ENCODE assay signal across 8 mouse cellular contexts in genomic region chr13:101509946-101510345, GRCm38 (mm10).
DNase-seq lines count a peak whose midpoint lies in the region; ATAC-seq and TF ChIP-seq lines count a peak whose summit lies in the region.

No protein-coding gene starts in this region.

- no peak overlapping the region for H3K4me2 ChIP-seq in forebrain, postnatal 0 days (ENCODE audit: low read depth)
- no peak overlapping the region for H3K4me2 ChIP-seq in forebrain, embryonic 13.5 days
- no peak overlapping the region for H3K4me2 ChIP-seq in intestine, embryonic 15.5 days (replicated peaks)

- H3K36me3 ChIP-seq in forebrain, postnatal 0 days (ENCODE audit: insufficient read depth), result no peaks in the 10 kb centered on the region
- no peaks in the 10 kb centered on the region for H3K36me3 ChIP-seq in forebrain, embryonic 13.5 days (ENCODE audit: poor library complexity, severe bottlenecking)
- H3K36me3 ChIP-seq in intestine, embryonic 15.5 days, result no peaks in the 10 kb centered on the region

- no peak for ATAC-seq in forebrain, postnatal 0 days
- ATAC-seq in forebrain, embryonic 13.5 days, result no peak
- peak; percentile 41; the same call in 1 of the 2 replicates for ATAC-seq in intestine, embryonic 15.5 days
- peak; percentile 81 for ATAC-seq in megakaryocyte progenitor cell, adult 5-6 weeks (replicated peaks; ENCODE audit: poor library complexity)

- TF ChIP-seq CTCF in forebrain, postnatal 0 days (IDR thresholded peaks at IDR 0.05; ENCODE audit: low read depth), result peak; percentile 40

- 66% methylated on average over 1 of the region's 1 CpGs for WGBS in forebrain, postnatal 0 days
- WGBS in forebrain, embryonic 13.5 days, result 50% methylated on average over 1 of the region's 1 CpGs
- 68% methylated on average over 1 of the region's 1 CpGs for WGBS in intestine, embryonic 15.5 days

- no peak overlapping the region for H3K4me3 ChIP-seq in forebrain, postnatal 0 days (ENCODE audit: low read depth, low read length)
- H3K4me3 ChIP-seq in forebrain, embryonic 13.5 days, result no peak overlapping the region
- no peak overlapping the region for H3K4me3 ChIP-seq in intestine, embryonic 15.5 days (replicated peaks)

- H3K27me3 ChIP-seq in forebrain, postnatal 0 days (ENCODE audit: insufficient read depth, low read length), result no peaks in the 10 kb centered on the region
- H3K27me3 ChIP-seq in forebrain, embryonic 13.5 days, result no peaks in the 10 kb centered on the region
- H3K27me3 ChIP-seq in intestine, embryonic 15.5 days (replicated peaks), result no peaks in the 10 kb centered on the region

- DNase-seq in forebrain, postnatal 0 days, result no peak
- peak; percentile 66 for DNase-seq in 3T3-L1 (ENCODE audit: low read depth, low spot score)
- peak; percentile 18 for DNase-seq in R1 (ENCODE audit: low read depth, low spot score)
- peak; percentile 23 for DNase-seq in yolk sac, embryonic 10.5 days (ENCODE audit: low spot score)
- DNase-seq in frontal cortex, postnatal 14 days (ENCODE audit: low spot score in 2 of 2), result no peak

- no peaks in the 10 kb centered on the region for H3K9me3 ChIP-seq in forebrain, postnatal 0 days (ENCODE audit: low read length)
- H3K9me3 ChIP-seq in forebrain, embryonic 13.5 days (replicated peaks), result no peaks in the 10 kb centered on the region
- H3K9me3 ChIP-seq in intestine, embryonic 15.5 days, result no peaks in the 10 kb centered on the region

- H3K27ac ChIP-seq in forebrain, postnatal 0 days (ENCODE audit: low read depth, low read length), result no peak overlapping the region
- no peak overlapping the region for H3K27ac ChIP-seq in forebrain, embryonic 13.5 days
- H3K27ac ChIP-seq in intestine, embryonic 15.5 days, result no peak overlapping the region

- no peaks in the 10 kb centered on the region for H3K4me1 ChIP-seq in forebrain, postnatal 0 days (ENCODE audit: insufficient read depth)
- no peaks in the 10 kb centered on the region for H3K4me1 ChIP-seq in forebrain, embryonic 13.5 days
- H3K4me1 ChIP-seq in intestine, embryonic 15.5 days (replicated peaks), result no peaks in the 10 kb centered on the region

- no peak overlapping the region for H3K9ac ChIP-seq in forebrain, postnatal 0 days
- no peak overlapping the region for H3K9ac ChIP-seq in forebrain, embryonic 13.5 days
- no peak overlapping the region for H3K9ac ChIP-seq in intestine, embryonic 15.5 days

Comparison
In these comparisons a context has a peak if more than half of its experiments do, and no peak if none do; other contexts are left out.
1. ATAC-seq: peak in intestine, embryonic 15.5 days (single experiment) and megakaryocyte progenitor cell, adult 5-6 weeks (single experiment); none in forebrain, postnatal 0 days (single experiment) and forebrain, embryonic 13.5 days (single experiment).
2. DNase-seq: peak in 3T3-L1 (single experiment), R1 (single experiment) and yolk sac, embryonic 10.5 days (single experiment); none in forebrain, postnatal 0 days (single experiment) and frontal cortex, postnatal 14 days (0 of 2).